Mouse (Mus musculus): Measurements from ENCODE around the gene Ubap1. TPM values are rescaled to one million over a fixed set of nuclear protein-coding genes. Genes with fewer than 3 reads are reported as not detected.
A peak's percentile ranks its signal among the peaks of the same experiment; 100 is the strongest.

Gene Ubap1
- polyA plus RNA-seq (2014; fragmentation: Nextera tagmentation; extraction: Ambion mirVana): 48.5 and 52.9 TPM in 2 replicates

DNA sequence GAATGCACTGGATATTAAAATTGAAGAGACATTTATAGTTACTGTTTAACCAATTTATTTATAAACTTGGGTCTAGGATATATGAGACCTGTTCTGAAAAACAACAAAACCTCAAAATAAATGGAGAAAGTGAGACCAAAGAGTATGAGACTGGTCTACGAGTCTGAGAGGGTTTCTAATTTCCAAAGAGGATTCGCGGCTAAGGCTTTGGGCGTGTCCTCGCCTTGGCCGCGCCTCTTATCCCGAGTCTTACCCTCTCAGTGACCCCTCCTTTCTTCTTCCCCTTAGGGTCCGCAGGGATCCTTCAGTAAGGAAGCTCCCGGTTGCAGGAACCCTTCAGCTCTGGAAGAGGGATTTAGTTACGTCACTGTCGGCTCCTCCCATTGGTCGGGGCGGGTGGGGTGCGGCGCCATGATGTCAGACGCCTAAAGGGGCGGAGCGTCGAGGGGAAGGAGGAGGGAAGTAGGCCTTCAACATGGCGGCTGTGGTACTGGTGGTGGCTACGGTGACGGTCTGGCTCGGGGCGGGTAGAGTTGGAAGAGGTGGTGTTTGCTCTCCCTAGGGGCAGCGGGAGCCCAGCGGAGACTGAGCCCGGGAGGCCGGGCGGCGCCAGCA lies at the start of gene Ubap1:
Ubap1 (plus strand) TSS at position 413 of the 615 bp plus-strand sequence.
- peak; percentile 93 for ATAC-seq (ENCODE audit: insufficient number of reproducible peaks, insufficient read depth, low FRiP score, low read depth)
- Histone ChIP-seq H3K4me2 (ENCODE audit: low read length) (peak within 1 kb of the TSS; percentile 84), H3K9ac (ENCODE audit: low read length) (peak within 1 kb of the TSS; percentile 88), H3K36me3 (ENCODE audit: control insufficient read depth, insufficient read depth, low read length) (no peaks in the 10 kb centered on the region), H3K4me1 (ENCODE audit: control insufficient read depth in 2 of 2, insufficient read depth in 2 of 2, low read length in 2 of 2) (peaks cover 0 to 8% of the 10 kb centered on the region in 2 experiments; a peak in 1 of 4 replicates), H3K9me3 (ENCODE audit: control insufficient read depth, low read length) (no peaks in the 10 kb centered on the region), H3K4me3 (ENCODE audit: control insufficient read depth in 1 of 2, insufficient read depth in 1 of 2, low read depth in 1 of 2, low read length in 2 of 2) (peak within 1 kb of the TSS; percentile 85 to 94), H3K27ac (replicated peaks in 1 of 2; ENCODE audit: control insufficient read depth in 1 of 2, insufficient read depth in 1 of 2, low read depth in 2 of 2, low read length in 2 of 2) (peak within 1 kb of the TSS; percentile 93 to 95), H3K27me3 (ENCODE audit: control insufficient read depth, insufficient read depth, low read length) (no peaks in the 10 kb centered on the region)
- under 1% methylated on average over 30 of the region's 31 CpGs for WGBS

DNA sequence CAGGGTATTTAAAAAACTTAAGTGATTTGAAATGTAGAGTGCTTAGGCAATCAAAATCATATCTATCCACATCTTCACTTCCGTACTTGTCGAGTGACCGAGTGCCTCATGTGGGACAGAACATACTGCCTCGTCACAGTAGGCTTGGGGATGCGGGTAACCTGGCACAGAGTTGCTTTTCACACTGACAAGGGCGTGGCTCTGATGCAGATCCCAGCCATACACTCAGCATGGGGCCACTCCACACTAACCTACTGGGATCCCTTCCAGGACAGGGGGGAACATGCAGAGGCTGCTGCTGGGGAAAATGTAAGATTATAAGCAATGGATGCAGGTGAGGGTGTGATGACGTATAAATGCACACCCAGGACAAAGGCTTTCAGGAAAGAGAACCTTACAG lies 45.1 kb upstream of the Ubap1 start:
- Histone ChIP-seq H3K4me3 (ENCODE audit: control insufficient read depth in 1 of 2, insufficient read depth in 1 of 2, low read depth in 1 of 2, low read length in 2 of 2) (no peak overlapping the region), H3K27me3 (ENCODE audit: control insufficient read depth, insufficient read depth, low read length) (no peaks in the 10 kb centered on the region), H3K9ac (ENCODE audit: low read length) (no peak overlapping the region), H3K9me3 (ENCODE audit: control insufficient read depth, low read length) (no peaks in the 10 kb centered on the region), H3K4me1 (ENCODE audit: control insufficient read depth in 2 of 2, insufficient read depth in 2 of 2, low read length in 2 of 2) (0 out of 4 replicates have a peak, but pooled peaks cover 0 to 6% of the 10 kb centered on the region in 2 experiments), H3K27ac (replicated peaks in 1 of 2; ENCODE audit: control insufficient read depth in 1 of 2, insufficient read depth in 1 of 2, low read depth in 2 of 2, low read length in 2 of 2) (no peak overlapping the region), H3K36me3 (ENCODE audit: control insufficient read depth, insufficient read depth, low read length) (peaks cover 66% of the 10 kb centered on the region), H3K4me2 (ENCODE audit: low read length) (no peak overlapping the region)
- no peak for ATAC-seq (ENCODE audit: insufficient number of reproducible peaks, insufficient read depth, low FRiP score, low read depth)
- WGBS: 87% methylated on average over 7 of the region's 7 CpGs

DNA sequence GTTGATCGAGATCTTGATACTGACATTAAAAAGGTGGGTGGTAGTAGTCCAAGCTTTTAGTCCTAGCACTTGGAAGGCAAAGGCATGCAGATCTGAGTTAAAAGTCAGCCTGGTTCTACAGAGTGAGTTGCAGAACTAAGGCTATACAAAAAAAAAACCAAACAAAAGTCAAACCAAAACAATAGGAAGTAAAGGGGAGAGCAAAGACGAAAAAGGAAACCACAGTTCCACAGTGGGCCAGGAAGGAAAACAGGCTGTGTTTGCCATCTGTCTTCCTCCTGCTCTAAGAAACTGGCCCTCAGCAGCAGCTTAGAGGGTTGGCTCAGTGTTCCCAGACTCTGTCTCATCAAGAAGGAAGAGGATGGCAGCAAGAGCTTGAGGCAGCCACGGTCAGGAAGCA lies 44.5 kb upstream of the Ubap1 start:
- Histone ChIP-seq H3K4me2 (ENCODE audit: low read length) (no peak overlapping the region), H3K27ac (replicated peaks in 1 of 2; ENCODE audit: control insufficient read depth in 1 of 2, insufficient read depth in 1 of 2, low read depth in 2 of 2, low read length in 2 of 2) (no peak overlapping the region), H3K36me3 (ENCODE audit: control insufficient read depth, insufficient read depth, low read length) (peaks cover 66% of the 10 kb centered on the region), H3K27me3 (ENCODE audit: control insufficient read depth, insufficient read depth, low read length) (no peaks in the 10 kb centered on the region), H3K9me3 (ENCODE audit: control insufficient read depth, low read length) (no peaks in the 10 kb centered on the region), H3K4me3 (ENCODE audit: control insufficient read depth in 1 of 2, insufficient read depth in 1 of 2, low read depth in 1 of 2, low read length in 2 of 2) (no peak overlapping the region), H3K9ac (ENCODE audit: low read length) (no peak overlapping the region), H3K4me1 (ENCODE audit: control insufficient read depth in 2 of 2, insufficient read depth in 2 of 2, low read length in 2 of 2) (0 out of 4 replicates have a peak, but pooled peaks cover 0 to 6% of the 10 kb centered on the region in 2 experiments)
- ATAC-seq (ENCODE audit: insufficient number of reproducible peaks, insufficient read depth, low FRiP score, low read depth): no peak
- 61% methylated on average over 3 of the region's 3 CpGs for WGBS

DNA sequence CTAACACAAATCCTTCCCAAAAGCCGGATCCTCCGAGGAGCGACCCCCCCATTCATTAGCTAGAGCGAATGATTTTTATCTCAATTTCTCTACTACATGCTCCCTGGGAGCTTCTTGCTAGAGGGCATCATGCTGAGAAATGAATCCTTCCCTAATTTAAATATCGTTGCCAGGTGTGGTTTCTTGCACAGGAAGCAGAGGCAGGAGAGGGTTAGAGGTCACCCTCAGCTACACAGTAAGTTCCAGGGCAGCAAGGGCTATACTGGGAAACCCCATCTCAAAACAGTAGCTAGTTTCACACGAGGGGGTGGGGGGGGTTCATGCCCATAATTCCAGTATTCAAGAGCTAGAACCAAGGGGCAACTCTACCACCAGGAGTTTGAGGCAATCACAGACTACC lies 41.4 kb upstream of the Ubap1 start:
- Histone ChIP-seq H3K27me3 (ENCODE audit: control insufficient read depth, insufficient read depth, low read length) (no peaks in the 10 kb centered on the region), H3K4me3 (ENCODE audit: control insufficient read depth in 1 of 2, insufficient read depth in 1 of 2, low read depth in 1 of 2, low read length in 2 of 2) (no peak overlapping the region), H3K4me2 (ENCODE audit: low read length) (no peak overlapping the region), H3K4me1 (ENCODE audit: control insufficient read depth in 2 of 2, insufficient read depth in 2 of 2, low read length in 2 of 2) (0 out of 4 replicates have a peak, but pooled peaks cover 0 to 6% of the 10 kb centered on the region in 2 experiments), H3K27ac (replicated peaks in 1 of 2; ENCODE audit: control insufficient read depth in 1 of 2, insufficient read depth in 1 of 2, low read depth in 2 of 2, low read length in 2 of 2) (no peak overlapping the region), H3K9ac (ENCODE audit: low read length) (no peak overlapping the region), H3K9me3 (ENCODE audit: control insufficient read depth, low read length) (no peaks in the 10 kb centered on the region), H3K36me3 (ENCODE audit: control insufficient read depth, insufficient read depth, low read length) (peaks cover 66% of the 10 kb centered on the region)
- no peak for ATAC-seq (ENCODE audit: insufficient number of reproducible peaks, insufficient read depth, low FRiP score, low read depth)
- WGBS: 80% methylated on average over 6 of the region's 6 CpGs

DNA sequence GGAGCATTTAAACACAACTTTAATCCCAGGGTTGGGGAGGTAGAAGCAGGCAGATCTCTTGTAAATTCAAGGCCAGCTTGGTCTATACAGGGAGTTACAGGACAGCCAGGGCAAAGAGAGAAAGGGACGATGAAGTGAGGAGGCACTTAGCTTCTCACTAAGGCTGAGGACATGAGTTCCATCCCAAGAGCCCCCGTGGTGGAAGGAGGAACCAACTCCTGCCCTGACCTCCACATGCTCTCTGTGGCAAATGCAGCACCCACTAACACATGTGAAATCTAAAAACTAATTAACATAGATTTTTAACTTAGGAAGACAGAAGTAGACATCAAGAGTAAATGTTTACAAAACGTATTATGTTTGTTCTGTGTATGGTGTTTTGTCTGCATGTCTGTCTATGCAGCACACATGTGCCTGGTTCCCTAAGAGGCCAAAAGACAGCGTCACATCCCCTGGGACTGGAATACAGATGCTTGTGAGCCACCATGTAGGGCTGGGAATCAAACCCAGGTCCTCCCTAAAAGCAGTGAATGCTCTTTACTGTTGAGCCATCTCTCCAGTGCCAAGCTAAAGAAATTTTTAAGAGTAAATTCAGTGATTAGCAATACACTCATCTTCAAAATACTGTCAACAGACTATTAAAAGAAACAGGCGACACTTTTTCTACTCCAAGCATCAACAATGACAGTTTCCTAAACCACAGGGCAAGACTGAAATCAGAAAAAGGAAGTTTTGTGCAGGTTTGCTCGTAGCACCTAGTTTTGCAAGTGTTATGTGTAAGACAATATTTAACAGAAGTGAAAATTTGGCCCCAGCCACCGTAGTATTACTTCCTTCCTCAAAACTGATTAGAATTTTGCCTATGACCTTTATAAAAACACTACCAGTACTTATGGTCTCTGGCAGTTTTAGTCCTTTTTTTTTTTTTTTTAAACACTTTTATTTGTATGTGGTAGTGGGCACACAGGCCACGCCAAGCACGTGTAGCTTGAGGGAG lies 37.9 kb upstream of the Ubap1 start:
- H3K4me3 ChIP-seq (ENCODE audit: control insufficient read depth in 1 of 2, insufficient read depth in 1 of 2, low read depth in 1 of 2, low read length in 2 of 2): no peak overlapping the region
- H3K4me2 ChIP-seq (ENCODE audit: low read length): no peak overlapping the region
- no peak for ATAC-seq (ENCODE audit: insufficient number of reproducible peaks, insufficient read depth, low FRiP score, low read depth)
- H3K36me3 ChIP-seq (ENCODE audit: control insufficient read depth, insufficient read depth, low read length): peaks cover 66% of the 10 kb centered on the region
- H3K4me1 ChIP-seq (ENCODE audit: control insufficient read depth in 2 of 2, insufficient read depth in 2 of 2, low read length in 2 of 2): peaks cover 9 to 17% of the 10 kb centered on the region in 2 experiments
- no peak overlapping the region for H3K27ac ChIP-seq (replicated peaks in 1 of 2; ENCODE audit: control insufficient read depth in 1 of 2, insufficient read depth in 1 of 2, low read depth in 2 of 2, low read length in 2 of 2)
- H3K27me3 ChIP-seq (ENCODE audit: control insufficient read depth, insufficient read depth, low read length): no peaks in the 10 kb centered on the region
- no peak overlapping the region for H3K9ac ChIP-seq (ENCODE audit: low read length)
- H3K9me3 ChIP-seq (ENCODE audit: control insufficient read depth, low read length): no peaks in the 10 kb centered on the region
- 91% methylated on average over 9 of the region's 9 CpGs for WGBS

DNA sequence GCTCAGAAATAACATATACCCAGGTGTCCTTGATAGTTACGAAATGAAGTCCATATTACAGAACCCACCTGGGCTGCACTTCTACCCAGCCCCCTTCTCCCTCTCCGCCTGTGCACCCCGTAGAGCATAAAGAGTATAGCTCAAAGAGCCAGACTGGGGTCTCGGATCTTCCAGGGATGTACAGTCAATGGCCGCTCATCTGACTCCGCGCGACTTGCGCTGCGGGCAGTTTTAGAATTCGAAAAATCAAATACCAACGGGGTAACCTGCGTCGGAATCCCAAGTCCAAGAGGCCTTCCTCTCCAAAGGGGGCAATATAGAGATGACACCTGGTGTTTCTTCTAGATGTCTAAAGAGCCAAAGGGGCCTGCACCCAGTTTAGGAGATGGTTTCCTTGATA lies 35.1 kb upstream of the Ubap1 start:
- Histone ChIP-seq H3K36me3 (ENCODE audit: control insufficient read depth, insufficient read depth, low read length) (peaks cover 46% of the 10 kb centered on the region), H3K4me2 (ENCODE audit: low read length) (peak overlapping the region; percentile 92), H3K4me1 (ENCODE audit: control insufficient read depth in 2 of 2, insufficient read depth in 2 of 2, low read length in 2 of 2) (peaks cover 9 to 17% of the 10 kb centered on the region in 2 experiments), H3K9ac (ENCODE audit: low read length) (peak overlapping the region; percentile 91), H3K27me3 (ENCODE audit: control insufficient read depth, insufficient read depth, low read length) (no peaks in the 10 kb centered on the region), H3K27ac (replicated peaks in 1 of 2; ENCODE audit: control insufficient read depth in 1 of 2, insufficient read depth in 1 of 2, low read depth in 2 of 2, low read length in 2 of 2) (peak overlapping the region; percentile 51 to 96), H3K9me3 (ENCODE audit: control insufficient read depth, low read length) (no peaks in the 10 kb centered on the region), H3K4me3 (ENCODE audit: control insufficient read depth in 1 of 2, insufficient read depth in 1 of 2, low read depth in 1 of 2, low read length in 2 of 2) (peak overlapping the region; percentile 81 to 87)
- 15% methylated on average over 14 of the region's 14 CpGs for WGBS
- no peak for ATAC-seq (ENCODE audit: insufficient number of reproducible peaks, insufficient read depth, low FRiP score, low read depth)
